Mouse (Mus musculus): ENCODE measurements around the gene Gvin1. TPM values are rescaled to one million over a fixed set of nuclear protein-coding genes. Genes with fewer than 3 reads are reported as not detected.
"Not testable (repeated sequence)": the region's sequence is repeated elsewhere in the genome, so short reads cannot be mapped to it uniquely, and the experiment has no call there.

The Gvin1 gene
- total RNA-seq (2021) = 1 to 10 TPM; 1.9 to 4.7 TPM
- long read RNA-seq, experiment 1, partial matches to known transcripts = 0 of 2 reads
- long read RNA-seq, experiment 1, other reads (novel, unspliced or antisense) = 2 of 2 reads
- long read RNA-seq, experiment 2, partial matches to known transcripts = 3 of 3 reads
- long read RNA-seq, experiment 2, other reads (novel, unspliced or antisense) = 0 of 3 reads

DNA sequence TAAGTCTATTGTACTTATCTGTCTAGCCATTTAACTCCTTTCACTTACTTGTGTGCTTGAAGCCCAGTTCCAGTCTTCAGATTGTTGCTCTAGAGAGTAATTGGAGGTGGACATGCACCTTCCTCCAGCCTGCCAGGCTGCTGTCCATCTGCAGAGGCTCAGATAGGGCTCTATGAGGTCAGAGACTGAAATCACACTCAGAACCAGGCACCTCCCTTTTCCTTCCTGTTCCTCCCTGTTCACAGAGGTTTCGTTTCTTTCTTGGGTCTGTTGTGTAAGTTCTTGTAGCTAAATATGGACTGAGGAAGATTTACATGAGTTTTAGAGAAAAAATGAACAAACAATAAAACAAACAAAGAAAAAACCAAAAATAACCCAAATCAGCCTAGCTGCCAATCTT lies at the start of gene Gvin1:
Gene Gvin1, minus strand, starts transcription at position 150 of the 400 bp plus-strand sequence.
- H3K4me3 ChIP-seq; H3K27ac ChIP-seq; intact Hi-C loops (cut with DNase I); DNase-seq: not testable (repeated sequence)

DNA sequence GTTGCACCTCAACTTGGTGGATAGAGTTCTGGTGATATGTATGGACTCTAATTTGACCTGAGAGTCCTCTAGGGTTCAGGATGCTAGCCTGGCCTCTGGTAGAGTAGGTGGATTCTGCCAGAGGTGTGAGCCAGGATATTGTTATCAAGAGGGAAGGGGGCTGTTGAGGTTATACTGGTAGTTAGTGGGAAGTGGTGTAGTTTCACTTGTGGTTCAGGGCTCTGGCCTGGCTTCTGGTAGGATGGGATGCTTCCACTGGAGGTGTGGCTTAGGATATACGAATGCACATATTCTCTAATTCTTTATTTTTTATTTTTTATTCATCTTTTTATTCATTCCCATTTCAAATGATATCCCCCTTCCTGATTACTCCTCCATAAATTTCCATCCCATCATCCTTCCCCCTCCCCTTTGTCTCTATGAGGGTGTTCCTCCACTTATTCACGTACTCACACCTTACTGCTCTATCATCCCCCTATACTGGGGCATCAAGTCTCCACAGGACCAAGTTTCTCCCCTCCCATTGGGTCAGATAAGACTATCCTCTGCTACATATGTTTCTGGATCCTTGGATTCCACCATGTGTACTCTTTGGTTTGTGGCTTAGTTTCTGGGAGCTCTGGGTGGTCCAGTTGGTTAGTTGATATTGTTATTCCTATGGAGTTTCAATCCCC lies 36.9 kb upstream of the Gvin1 start:
- intact Hi-C loops (cut with DNase I) = no loop called here
- no peak for DNase-seq
- Histone ChIP-seq H3K27ac (no peak overlapping the region), H3K4me3 (no peak overlapping the region)
- TF ChIP-seq CTCF (IDR thresholded peaks at IDR 0.05) = no peak

DNA sequence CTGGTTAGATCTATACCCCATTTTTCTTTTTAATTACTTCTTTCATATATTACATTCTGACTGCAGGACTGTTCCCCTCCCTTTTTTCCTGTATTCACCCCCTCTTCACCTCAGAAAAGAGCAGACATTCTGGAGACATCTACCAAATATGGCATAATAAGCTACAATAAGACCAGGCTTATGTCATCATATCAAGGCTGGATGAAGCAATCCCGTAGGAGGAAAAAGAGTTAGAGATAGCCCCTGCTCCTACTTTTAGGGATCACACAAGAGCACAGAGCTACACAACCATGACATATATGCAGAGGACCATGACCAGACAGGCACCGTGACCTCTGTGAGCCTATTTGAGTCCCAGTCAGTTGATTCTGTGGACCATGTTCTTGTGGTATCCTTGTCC lies 33.8 kb upstream of the Gvin1 start:
- intact Hi-C loops (cut with DNase I) = no loop called here
- no peak overlapping the region for H3K27ac ChIP-seq
- no peak for TF ChIP-seq CTCF (IDR thresholded peaks at IDR 0.05)
- H3K4me3 ChIP-seq = no peak overlapping the region
- no peak for DNase-seq

DNA sequence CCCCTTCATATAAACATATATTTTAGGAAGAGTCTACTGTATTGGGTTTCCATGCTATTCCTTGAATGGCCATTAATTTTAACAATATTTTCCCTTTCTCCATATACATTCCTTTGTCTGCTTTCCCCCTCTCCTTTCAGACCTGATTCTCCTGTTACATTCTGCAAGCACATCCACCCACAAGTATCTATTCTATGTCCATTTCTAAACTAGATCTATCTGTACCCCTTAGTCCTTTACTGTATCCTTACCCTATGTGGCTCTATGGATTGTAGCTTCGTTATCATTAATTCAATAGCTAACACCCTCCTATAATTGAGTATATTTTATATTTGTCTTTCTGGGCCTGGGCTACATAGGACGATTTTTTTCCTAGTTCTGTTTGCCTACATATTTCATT lies 33.1 kb upstream of the Gvin1 start:
- intact Hi-C loops (cut with DNase I) = no loop called here
- no peak for TF ChIP-seq CTCF (IDR thresholded peaks at IDR 0.05)
- Histone ChIP-seq H3K27ac (no peak overlapping the region), H3K4me3 (no peak overlapping the region)
- no peak for DNase-seq

DNA sequence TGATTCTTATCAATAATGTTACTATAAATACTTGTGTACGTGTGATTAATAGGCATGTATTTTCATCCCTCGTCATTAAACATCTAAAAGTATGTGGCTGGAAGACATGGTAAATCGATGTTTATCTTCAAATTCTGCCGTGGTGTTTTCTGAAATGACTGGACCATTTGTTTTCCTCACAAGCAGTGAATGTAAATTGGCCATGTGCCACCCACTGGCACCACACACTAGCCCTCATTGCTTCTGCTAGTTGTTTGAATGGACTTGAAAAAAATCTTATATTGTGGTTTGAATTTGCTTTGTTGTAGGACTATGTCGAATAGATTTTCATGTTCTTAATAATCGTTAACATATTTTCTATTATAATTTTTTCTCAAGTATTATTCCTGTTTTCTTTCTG lies 30.5 kb upstream of the Gvin1 start:
- intact Hi-C loops (cut with DNase I) = no loop called here
- Histone ChIP-seq H3K27ac (no peak overlapping the region), H3K4me3 (no peak overlapping the region)
- TF ChIP-seq CTCF (IDR thresholded peaks at IDR 0.05) = no peak
- DNase-seq = no peak

DNA sequence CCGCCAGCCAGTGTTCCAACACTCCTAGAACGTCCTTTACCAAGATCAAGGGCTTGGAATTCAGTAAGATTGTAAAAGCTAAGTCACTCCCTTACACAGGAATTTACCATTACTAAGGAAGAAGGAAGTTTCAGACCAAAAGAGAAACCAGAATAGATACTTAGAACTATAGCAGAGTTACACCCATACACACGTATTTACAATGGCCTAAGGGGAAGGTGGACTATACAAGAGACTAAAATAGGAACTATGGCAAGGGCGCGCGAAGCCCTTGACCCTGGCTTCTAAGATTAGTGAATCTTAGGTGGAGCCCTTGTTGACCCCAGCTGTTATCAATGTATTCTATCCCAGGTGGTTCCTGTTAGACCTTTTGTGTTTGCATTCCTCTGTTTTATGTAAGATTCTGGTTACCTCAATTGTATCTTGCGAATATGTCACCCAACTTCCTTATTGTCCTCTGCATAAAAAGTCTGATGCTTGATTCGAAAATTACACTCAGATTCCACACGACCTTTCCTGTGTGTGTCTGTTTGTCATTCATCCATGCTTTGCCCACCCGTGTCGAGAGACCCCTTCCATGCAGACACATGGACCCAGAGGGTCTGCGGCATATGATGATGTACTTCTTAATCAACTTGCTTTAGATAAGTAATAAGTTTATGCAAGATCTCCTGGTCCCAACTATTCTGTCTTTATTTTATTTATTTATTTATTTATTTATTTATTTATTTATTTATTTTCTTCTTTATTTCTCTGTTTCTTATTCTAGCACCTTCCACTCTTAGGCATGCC lies 25.6 kb upstream of the Gvin1 start:
- intact Hi-C loops (cut with DNase I); H3K4me3 ChIP-seq; DNase-seq; H3K27ac ChIP-seq: not testable (repeated sequence)

DNA sequence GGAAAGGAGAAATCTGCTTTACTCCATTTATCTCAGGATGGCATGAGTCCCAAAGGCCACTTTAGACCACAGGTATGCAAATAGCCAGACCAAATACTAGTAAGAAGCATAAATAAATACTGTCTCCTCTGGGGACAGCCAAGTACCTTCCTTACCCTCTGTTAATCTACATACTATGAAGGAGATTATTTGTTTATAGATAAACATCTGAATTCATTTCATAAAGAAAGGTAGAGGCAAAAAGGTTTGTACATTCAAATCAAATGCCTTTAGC lies 22.0 kb upstream of the Gvin1 start:
- TF ChIP-seq CTCF (IDR thresholded peaks at IDR 0.05) = no peak
- Histone ChIP-seq H3K4me3 (no peak overlapping the region), H3K27ac (peak overlapping the region; percentile 78)
- intact Hi-C loops (cut with DNase I) = no loop called here
- DNase-seq = no peak

DNA sequence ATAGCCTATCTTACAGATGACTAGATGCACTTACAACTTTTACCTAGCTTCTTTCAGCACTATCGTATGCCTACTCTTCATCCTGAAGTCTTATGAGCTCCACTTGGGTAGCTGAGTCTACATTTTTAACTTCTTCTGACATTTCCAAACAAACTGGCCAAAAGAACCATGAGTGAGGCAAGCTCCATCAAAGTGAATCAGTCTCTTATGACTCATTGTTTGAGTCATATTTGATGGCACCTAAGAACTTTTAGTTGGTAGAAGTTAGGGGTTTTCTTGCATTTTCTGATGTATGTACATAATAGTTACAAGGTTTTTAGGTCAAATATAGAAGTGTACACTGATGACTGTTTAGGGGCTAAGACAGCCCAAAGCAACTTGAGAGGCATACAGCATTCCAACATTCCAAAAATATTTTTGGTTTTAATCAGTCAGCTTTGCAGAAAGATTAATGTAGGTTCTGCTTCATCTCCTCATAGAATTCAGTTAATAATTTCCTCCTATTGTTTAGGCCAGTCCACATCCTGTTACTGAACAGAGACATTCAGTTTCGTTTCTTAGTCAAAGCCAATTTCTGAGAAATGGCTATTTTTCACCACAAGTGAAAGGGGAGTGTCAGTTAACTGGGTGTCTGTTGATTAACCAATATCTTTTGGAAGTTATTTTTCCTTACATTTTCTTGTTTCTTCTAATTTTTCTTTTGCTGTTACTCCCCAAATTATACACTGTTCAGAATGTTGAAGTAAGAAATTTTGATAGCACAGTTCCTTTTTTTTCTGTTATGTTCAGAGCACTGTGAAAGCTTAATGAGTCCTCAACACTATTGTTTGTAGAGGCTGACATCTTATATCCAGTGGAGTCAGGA lies 21.4 kb upstream of the Gvin1 start:
- intact Hi-C loops (cut with DNase I) = no loop called here
- no peak overlapping the region for H3K4me3 ChIP-seq
- peak overlapping the region; percentile 78 for H3K27ac ChIP-seq
- DNase-seq = no peak
- no peak for TF ChIP-seq CTCF (IDR thresholded peaks at IDR 0.05)

DNA sequence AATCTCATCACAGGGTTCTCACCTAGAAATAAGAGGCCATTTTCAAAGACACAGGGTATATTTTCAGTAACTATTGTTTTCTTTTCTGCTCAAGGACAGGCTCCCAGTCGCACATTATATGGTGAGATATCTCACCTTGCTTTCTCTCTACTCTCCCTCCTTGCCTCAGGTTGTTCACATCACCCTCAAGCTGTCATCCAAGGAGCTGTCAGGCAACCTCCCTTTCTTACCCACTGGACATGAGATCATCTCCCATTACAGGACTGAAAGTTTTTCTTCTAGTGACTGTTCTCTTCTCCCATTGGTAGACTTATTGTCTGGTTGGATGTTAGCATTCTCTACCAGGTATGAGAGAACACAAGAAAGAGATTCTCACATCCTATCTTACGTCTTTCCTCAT lies 20.5 kb upstream of the Gvin1 start:
- DNase-seq = no peak
- TF ChIP-seq CTCF (IDR thresholded peaks at IDR 0.05) = no peak
- H3K27ac ChIP-seq = peak overlapping the region; percentile 78
- intact Hi-C loops (cut with DNase I) = no loop called here
- no peak overlapping the region for H3K4me3 ChIP-seq

DNA sequence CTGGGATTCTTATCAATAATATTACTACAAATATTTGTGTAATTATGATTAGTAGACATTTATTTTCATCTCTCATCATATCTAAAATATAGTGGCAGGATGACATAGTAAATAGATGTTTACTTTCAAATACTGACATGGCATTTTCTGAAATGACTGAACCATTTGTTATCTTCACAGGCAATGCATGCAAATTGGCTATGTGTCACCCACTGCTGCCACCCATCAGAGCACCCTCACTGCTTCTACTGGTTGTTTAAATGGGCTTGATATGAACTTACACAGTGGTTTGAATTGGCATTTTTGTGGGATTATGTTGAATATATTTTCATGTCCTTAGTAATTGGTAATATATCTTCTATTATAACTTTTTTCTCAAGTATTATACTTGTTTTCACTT lies 784 bp upstream of the Gvin1 start:
- H3K4me3 ChIP-seq; H3K27ac ChIP-seq; DNase-seq; intact Hi-C loops (cut with DNase I): not testable (repeated sequence)

DNA sequence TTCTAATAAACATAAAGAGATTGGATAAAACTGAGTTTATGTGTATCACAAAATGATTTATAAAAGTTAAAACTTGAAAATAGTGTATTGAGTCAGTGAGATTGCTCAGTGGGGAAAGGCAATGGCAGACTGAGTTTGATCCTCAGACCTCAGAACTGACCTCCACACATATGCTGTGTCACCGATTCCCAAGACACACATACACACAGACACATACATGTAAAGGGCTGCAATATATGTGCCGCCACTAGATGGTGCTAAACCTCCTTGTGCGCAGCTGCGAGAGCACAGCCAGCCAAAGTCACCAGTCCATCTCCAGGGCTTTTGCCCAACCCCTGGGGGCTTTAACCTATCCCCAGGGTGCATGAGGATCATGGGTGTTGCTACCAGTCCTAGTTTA lies 1.4 kb downstream of the Gvin1 start:
- intact Hi-C loops (cut with DNase I); DNase-seq; H3K27ac ChIP-seq; H3K4me3 ChIP-seq: not testable (repeated sequence)

DNA sequence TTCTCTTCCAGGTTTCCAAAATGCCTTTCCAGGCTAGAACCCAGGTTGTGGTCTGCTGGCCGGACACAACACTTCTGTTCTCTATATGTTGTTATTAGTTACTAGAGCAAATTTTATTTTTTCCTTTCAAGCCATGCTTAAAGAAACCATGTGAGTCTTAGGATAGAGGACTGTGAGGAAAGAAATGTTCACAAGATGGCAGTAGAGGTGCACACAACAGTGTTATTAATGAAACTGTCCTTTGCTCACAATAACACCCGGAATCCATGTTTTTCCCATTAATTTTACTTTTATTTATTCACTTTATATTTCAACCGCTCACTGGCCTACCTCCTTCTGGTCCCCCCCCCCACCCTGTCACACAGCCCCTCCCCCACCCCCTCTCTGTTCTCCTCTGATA lies 8.5 kb downstream of the Gvin1 start:
- intact Hi-C loops (cut with DNase I); DNase-seq; H3K27ac ChIP-seq; H3K4me3 ChIP-seq: not testable (repeated sequence)
- peak; percentile 19; the same call in 1 of the 2 replicates for TF ChIP-seq CTCF (IDR thresholded peaks at IDR 0.05)

DNA sequence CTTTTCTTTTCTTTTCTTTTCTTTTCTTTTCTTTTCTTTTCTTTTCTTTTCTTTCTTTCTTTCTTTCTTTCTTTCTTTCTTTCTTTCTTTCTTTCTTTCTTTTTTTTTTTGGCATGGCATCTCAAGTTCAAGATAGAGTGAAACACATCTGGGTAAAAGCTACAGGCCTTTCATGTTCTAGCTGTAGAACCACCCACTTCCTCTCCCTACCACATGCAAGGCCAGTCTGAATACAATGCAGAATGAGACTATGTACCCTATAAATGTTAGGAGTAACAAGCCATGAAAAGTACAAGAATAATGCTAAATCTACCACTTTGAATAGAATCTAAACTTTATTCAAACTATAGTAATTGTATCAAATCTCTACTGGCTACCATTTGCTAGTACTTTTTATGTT lies 38.1 kb downstream of the Gvin1 start:
- DNase-seq; H3K4me3 ChIP-seq; intact Hi-C loops (cut with DNase I); H3K27ac ChIP-seq: not testable (repeated sequence)

DNA sequence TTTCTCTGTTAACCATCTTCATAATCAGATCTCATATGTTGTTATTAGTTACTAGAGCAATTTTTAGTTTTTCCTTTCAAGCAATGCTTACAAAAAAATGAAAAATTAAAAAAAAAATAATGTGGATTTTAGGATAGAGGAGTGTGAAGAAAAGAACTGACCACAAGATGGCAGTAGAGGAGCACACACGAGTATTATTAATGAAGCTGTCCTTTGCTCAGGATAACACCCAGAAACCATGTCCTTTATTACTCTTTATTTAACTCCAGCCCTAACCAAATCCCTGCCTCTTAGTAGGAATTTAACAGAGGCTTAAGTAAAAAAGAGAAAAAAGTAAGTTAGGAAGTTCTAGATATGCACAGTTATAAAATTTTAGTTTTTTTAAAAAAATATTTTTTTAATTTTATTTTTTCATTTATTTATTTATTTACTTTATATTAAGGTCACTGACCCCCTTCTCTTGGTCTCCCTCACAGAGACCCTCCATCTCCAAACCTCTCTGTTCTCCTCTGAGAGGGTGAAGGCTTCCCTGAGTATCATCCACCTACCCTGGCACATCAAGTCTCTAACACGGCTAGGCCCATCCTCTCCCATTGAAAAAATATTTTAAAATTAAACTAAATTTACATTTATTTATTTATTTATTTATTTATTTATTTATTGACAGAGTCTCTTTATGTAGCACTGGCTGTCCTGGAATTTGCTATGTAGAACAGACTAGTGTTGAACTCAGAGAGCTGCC lies 69.9 kb downstream of the Gvin1 start:
- DNase-seq; intact Hi-C loops (cut with DNase I); H3K4me3 ChIP-seq; H3K27ac ChIP-seq: not testable (repeated sequence)

DNA sequence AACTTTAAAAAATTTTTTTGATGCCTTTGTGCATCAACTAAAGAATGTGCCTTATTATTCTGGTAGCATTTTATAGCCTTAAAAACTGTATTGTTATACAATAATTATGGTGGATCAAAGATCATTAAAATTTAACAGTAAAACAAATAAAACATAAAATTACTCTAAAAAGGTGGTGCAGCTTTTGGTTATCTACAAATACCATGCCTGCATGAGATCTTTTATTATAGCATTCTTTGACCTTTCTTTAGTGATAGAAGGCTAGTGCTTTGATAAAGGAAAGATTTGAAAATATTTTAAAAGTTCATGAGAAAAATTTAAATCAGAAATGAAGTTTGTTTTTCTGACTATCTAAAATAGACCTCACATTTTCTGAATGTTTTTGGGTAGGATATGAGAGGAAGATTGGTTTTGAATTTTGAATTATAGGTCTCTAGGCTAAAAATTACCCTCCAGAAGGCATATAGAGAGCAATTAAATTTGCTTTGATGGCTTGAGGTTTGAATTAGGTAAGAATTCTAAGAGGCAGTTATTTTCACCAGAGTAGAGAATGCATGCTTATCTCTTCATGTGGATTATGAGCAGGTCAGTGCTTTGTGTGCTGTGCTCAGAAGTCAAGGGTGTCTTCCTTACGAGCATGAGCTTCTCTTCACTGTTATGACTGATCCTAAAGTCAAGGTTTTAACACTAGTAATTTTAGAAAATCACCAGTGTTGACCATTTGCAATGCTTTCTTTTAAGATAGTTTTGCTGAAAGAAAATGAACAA lies 73.8 kb downstream of the Gvin1 start:
- H3K4me3 ChIP-seq; DNase-seq; intact Hi-C loops (cut with DNase I); H3K27ac ChIP-seq: not testable (repeated sequence)
